17 mouse cellular contexts compared by ENCODE assay signal in the genomic region with DNA sequence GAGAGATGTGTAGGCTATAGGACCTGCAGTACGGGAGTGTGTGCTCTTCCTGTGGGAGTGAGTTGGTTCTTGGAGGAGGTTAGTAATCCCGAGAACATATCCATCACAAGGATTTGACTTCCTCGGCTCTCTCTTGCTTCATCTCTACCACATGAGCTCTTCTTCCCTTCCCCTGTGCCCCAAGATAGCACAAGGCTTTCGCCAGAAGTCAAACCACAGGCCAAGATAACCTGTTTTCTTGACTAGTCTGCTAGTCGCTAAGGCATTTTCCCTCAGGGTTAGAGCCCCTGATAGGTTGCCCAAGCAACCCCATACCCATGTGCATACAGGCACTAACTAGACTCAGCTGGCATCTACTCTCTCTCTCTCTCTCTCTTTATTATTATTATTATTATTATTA.
"Had no signal": no experiment of that assay in that cellular context is flagged by ENCODE, and none has a peak within 500 bp of the region (broad histone marks: within the 10 kb centered on the region; RNA-seq: fewer than 3 reads in every experiment).

No protein-coding gene starts in this region.

- H3K36me3 ChIP-seq: intestine, embryonic 15.5 days; kidney, embryonic 15.5 days; limb, embryonic 12.5 days; liver, embryonic 13.5 days; midbrain, embryonic 15.5 days; neural tube, embryonic 13.5 days had no signal

- H3K9ac ChIP-seq: intestine, embryonic 15.5 days; kidney, embryonic 15.5 days; limb, embryonic 12.5 days; liver, embryonic 13.5 days; midbrain, embryonic 15.5 days; neural tube, embryonic 13.5 days had no signal

- H3K4me3 ChIP-seq: intestine, embryonic 15.5 days; kidney, embryonic 15.5 days; left cerebral cortex, adult 2 months; limb, embryonic 12.5 days; liver, embryonic 13.5 days; midbrain, embryonic 15.5 days; neural tube, embryonic 13.5 days had no signal

- DNase-seq: kidney, adult 11 months; kidney, adult 8-10 months; kidney, postnatal 10 days; kidney, postnatal 36 days; liver, embryonic 13.5 days; lung, adult 2 months; lung, postnatal 14 days; retina, postnatal 1 day; right cerebral cortex, postnatal 25 days; thymus, adult 18-20 months; thymus, postnatal 36 days had no signal

- H3K27ac ChIP-seq: intestine, embryonic 15.5 days; kidney, embryonic 15.5 days; left cerebral cortex, adult 2 months; limb, embryonic 12.5 days; liver, embryonic 13.5 days; midbrain, embryonic 15.5 days; neural tube, embryonic 13.5 days had no signal

- H3K9me3 ChIP-seq: intestine, embryonic 15.5 days; kidney, embryonic 15.5 days; limb, embryonic 12.5 days; liver, embryonic 13.5 days; midbrain, embryonic 15.5 days; neural tube, embryonic 13.5 days had no signal

- H3K27me3 ChIP-seq: intestine, embryonic 15.5 days; kidney, embryonic 15.5 days; limb, embryonic 12.5 days; midbrain, embryonic 15.5 days; neural tube, embryonic 13.5 days had no signal

- ATAC-seq: intestine, embryonic 15.5 days; midbrain, embryonic 15.5 days had no signal
